Mouse (Mus musculus): ENCODE data around the gene Taar4.

Taar4 gene

DNA sequence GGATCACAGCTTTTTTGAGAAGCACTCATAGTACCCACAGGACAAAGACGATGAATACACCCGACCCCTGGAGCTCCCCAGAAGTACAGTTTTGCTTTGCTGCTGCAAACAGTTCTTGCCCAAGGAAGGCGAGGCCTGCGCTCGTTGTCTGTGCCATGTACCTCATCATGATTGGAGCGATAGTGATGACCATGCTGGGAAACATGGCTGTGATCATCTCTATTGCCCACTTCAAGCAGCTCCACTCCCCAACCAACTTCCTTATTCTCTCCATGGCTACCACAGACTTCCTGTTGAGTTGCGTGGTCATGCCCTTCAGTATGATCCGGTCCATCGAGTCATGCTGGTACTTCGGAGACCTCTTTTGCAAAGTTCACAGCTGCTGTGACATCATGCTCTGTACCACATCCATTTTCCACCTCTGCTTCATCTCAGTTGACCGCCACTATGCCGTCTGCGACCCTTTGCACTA is at the start of gene Taar4:
Gene Taar4 (plus strand): TSS at position 51 of the 472 bp plus-strand sequence.
- DNase-seq (ENCODE audit: low spot score): no peak

DNA sequence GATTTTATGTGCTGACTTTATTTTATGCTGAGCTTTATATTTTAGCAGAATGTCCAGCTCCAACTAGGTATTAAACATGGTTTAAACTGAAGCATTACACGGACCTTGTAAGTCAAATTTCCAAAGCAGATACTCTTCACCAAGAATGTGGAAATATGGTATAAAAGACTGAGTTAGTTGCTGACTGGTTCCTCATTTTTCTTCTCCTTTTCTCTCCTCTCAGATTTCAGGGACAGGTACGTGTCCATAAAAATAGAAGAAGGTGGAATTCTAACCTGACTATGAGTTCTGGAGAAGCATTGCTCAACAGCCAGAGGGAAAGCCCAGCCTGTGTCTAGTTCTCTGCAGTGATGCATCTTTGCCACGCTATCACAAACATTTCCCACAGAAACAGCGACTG is 40.2 kb upstream of the Taar4 start, which contains the start of gene Taar1:
Gene Taar1 (plus strand): TSS at position 301 of the 400 bp plus-strand sequence.
- no peak for DNase-seq (ENCODE audit: low spot score)

DNA sequence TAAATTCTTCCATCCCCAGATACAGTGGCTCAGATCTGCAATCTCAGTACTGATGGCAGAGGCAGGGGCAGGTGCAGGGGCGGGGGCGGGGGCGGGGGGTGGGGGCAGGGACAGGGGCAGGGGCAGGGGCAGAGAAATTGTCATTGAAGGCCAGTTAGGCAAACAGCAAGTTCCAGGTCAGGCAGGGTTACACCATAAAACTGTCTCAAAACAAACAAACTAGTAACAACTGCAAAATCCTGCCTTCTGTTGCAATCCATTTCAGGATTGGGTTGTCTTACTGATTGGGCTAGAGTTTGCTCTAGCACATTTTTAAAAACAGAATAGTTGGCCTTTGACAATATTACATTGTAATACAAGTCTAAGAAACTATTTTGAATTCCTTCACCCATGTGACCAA is 37.8 kb upstream of the Taar4 start:
- DNase-seq (ENCODE audit: low spot score): no peak

DNA sequence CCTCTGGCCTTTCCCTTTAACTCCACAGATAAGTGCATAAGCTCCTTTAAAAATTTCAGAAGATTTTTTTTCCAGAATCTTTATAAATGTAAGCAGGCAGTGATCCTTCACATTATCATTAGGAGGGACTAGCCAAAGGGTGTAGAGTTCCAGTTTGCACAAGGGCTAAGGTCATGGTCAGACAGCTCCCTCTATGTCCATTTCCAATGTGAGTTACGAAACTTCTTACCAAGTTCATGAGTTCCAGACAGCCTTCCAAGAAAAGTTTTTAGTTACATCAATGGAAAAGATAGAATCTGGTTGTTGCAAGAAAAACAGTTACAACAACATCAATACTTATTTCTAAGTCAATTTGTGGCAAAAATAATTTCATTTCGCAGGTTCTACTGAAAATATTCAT is 36.4 kb upstream of the Taar4 start:
- no peak for DNase-seq (ENCODE audit: low spot score)

DNA sequence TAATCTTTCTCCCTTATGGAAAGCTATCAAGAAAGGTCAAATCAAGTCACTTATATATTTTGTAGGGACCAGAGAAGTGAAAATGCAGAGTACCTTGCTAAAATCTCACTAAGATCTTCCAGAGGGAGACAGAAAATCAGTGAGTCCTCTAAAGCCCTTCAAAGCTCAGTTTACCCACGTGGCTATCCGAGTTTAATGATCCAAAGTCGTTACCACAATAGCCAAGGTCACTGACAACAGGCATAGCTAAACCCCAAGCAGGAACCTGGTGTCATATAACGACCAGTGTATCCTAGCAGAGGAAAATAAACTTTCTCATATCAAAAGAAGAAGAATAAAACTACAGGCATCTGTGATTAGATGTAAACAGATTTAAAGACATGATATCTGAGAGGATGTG is 22.7 kb upstream of the Taar4 start:
- no peak for DNase-seq (ENCODE audit: low spot score)

DNA sequence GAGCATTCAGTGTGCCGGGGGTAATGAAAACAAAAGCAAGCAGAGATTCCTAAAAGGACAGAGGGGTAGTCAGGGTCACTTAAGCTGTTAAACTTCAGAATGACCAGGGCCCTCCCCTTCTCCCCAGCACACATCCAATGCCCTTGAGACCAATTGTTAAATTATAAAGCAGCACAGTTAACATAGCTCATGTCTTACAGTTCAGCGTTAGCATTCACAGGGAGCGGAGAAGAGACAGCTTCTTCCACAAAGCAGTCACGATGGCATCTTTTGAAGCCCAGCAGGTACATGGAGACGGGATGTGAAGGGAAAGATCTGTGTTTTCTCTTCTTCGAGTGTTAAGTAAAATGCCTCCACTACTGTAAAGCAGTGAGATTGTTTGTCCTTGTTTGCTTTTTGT is 22.0 kb upstream of the Taar4 start, which contains the start of gene Taar2:
Gene Taar2 (plus strand): TSS at position 261 of the 400 bp plus-strand sequence.
- DNase-seq (ENCODE audit: low spot score): no peak

DNA sequence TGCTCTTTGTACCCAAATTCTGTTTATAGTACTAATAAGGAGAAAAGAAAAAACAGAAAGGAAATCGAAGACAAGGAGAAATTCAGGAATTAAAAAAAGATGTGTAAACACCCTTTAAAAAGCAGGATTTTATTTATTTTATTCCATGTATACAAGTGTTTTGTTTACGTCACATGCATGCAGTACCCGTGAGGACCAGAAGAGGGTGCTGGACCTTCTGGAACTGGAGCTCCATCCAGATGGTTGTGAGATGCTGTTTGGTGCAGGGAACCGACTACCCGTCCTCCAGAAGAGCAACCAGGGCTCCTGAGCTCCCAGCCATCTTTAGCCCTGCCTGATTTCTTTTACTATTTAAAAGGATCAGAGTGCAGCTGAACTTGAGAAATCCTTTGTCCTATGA is 17.8 kb upstream of the Taar4 start:
- DNase-seq (ENCODE audit: low spot score): peak; percentile 24

DNA sequence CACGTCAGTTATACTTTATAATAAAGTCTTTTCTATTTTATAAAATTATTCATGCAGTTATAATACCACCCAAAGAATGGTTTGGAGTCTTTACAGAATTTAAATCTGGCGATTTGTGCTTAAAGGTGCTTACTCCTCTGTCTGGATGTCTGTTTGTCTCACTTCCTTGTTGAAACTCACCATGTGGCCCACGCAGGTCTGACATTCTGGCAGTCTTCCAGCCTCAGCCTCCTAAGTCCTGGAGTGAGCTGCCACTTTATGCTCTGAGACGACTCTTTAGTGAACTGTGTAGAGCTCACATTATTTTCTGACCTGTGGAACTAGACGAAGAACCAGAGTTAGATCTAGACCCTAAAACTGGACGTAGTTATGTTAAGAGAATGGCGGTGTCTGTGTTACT is 12.3 kb upstream of the Taar4 start:
- DNase-seq (ENCODE audit: low spot score): no peak

DNA sequence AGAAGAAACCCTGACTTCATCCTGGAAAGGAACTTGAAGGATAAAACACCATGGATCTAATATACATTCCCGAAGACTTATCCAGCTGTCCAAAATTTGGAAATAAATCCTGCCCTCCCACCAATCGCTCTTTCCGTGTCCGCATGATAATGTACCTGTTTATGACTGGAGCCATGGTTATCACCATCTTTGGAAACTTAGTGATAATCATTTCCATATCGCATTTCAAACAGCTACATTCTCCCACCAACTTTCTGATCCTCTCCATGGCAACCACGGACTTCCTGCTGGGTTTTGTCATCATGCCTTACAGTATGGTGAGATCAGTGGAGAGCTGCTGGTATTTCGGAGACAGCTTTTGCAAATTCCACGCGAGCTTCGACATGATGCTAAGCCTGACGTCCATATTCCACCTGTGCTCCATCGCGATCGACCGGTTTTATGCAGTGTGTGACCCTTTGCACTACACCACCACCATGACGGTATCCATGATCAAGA is 10.7 kb upstream of the Taar4 start, which contains the start of gene Taar3:
Gene Taar3 (plus strand): TSS at position 51 of the 498 bp plus-strand sequence.
- no peak for DNase-seq (ENCODE audit: low spot score)

DNA sequence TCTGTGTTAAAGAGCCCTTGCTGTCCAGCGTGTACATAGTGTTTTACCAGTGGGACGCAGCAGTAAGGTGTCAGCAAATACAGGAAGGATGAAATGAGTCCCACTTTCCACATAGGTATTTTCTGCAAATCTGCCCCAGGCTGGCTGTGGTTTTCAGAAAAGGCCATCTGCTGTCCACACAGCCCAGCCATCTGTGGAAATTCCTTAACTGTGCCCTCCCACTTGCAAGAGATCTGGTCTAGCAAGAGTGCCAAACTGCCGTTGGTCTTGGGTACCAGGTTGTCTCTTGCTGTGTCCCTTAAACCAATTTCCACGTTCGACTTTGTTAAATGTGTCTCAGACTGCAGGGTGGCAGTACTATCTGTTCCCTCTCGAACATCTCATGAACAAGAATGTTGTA is 8.6 kb upstream of the Taar4 start:
- no peak for DNase-seq (ENCODE audit: low spot score)

DNA sequence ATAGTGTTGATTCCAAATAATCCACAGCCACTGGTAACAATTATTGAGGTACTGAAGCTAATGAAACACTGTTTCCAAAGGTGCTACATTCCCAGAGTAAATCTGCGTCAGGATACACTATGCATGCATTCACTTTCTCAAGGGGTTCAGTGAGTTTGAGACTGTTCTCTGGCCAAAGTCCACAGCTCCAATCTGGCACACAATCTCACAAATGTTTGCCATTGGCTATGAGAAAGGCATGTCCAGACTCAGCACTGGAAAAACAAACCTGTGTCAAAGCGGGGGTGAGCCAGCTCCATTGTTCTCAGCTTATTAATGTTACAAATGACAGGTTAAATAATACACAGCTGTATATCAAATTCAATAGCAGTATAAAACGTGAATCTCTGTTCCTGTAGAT is 1.2 kb upstream of the Taar4 start:
- no peak for DNase-seq (ENCODE audit: low spot score)

DNA sequence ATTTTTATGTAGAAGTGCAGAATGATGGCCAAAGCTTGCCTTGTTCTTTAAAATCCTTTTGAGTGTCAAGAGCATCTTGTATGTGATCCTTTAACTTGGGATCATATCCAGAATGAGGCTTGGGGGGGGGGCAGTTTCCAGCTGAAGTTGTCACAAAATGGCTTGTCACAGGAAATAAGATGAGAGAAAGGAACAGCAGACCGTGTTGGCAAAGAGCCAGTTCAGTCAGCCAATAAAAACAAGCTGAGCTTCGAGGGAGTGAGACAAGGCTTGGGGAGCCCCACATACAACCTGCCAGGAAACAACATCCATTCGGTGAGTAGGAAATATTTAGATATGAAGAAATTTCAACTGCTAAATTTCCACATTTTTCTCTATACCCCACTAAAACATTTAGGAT is 3.1 kb downstream of the Taar4 start:
- no peak for DNase-seq (ENCODE audit: low spot score)

DNA sequence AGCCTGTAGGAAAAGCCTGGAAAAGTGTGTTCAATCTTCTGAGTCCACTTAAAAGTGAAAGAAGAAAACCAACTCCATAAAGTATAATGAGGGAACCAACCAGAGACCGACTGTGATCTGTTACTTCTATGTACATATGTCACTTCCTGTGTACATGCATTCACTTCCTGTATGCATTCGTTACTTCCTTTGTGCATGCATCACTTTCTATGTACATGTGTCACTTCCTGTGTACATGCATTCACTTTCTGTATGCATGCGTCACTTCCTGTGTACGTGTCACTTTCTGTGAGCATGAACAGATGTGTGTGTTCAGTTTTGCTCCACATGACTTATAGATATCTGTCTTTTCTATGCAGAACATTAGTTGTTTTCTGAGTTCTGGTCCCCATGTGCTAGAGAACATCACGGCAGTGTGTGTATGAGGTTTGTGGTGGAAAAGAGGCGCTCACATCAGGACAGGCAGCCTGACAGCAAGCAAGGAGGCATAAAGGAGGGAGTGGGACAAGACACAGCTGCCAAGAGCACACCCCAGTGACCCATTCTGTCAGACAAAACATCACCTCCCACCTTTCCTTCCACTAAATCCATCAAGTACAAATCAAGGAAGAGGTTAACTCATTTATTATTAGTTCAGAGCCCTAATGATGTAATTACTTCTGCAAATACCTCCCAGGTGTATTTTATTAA is 4.8 kb downstream of the Taar4 start:
- DNase-seq (ENCODE audit: low spot score): no peak

DNA sequence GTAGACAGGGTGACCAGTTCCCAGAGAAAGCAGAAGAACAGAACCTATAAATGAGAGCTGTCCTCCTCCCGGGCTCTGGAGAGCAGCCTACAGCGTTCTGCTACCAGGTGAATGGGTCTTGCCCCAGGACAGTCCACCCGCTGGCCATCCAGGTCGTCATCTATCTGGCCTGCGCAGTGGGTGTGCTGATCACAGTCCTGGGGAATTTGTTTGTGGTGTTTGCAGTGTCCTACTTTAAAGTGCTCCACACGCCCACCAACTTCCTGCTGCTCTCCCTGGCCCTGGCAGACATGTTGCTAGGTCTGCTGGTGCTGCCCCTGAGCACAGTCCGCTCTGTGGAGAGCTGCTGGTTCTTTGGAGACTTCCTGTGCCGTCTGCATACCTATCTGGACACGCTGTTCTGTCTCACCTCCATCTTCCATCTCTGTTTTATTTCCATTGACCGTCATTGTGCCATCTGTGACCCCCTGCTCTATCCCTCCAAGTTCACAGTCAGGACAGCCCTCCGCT is 10.4 kb downstream of the Taar4 start, which contains the start of gene Taar5:
Gene Taar5 (plus strand): TSS at position 51 of the 510 bp plus-strand sequence.
- DNase-seq (ENCODE audit: low spot score): no peak

DNA sequence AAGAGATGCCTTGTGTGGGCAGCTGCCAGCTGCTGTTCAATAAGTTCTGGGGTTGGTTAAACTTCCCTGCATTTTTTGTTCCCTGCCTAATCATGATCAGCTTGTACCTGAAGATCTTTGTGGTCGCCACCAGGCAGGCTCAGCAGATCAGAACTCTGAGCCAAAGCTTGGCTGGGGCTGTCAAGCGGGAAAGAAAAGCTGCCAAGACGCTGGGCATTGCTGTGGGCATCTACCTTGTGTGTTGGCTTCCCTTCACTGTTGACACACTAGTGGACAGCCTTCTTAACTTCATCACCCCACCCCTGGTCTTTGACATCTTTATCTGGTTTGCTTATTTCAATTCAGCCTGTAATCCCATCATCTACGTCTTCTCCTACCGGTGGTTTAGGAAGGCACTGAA is 11.0 kb downstream of the Taar4 start:
- no peak for DNase-seq (ENCODE audit: low spot score)

DNA sequence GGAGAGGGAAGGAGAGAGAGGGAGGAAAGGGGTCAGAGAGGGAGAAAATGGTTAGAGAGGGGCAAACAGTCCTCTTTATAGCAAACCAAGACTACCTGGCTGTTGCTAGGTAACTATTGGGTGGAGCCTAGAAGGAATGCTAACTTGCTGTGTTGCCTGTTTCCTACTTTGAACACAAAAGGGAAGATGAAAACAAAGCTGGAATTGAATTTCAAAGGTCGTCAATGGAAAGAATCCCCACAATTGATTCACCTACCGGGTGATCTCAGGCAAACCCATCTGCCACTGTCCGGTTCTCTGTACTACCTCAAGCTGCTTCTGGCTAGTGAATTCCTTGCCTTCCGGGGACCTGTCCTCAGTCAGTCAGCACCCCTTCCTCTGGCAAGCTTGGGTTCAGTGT is 17.7 kb downstream of the Taar4 start:
- no peak for DNase-seq (ENCODE audit: low spot score)

DNA sequence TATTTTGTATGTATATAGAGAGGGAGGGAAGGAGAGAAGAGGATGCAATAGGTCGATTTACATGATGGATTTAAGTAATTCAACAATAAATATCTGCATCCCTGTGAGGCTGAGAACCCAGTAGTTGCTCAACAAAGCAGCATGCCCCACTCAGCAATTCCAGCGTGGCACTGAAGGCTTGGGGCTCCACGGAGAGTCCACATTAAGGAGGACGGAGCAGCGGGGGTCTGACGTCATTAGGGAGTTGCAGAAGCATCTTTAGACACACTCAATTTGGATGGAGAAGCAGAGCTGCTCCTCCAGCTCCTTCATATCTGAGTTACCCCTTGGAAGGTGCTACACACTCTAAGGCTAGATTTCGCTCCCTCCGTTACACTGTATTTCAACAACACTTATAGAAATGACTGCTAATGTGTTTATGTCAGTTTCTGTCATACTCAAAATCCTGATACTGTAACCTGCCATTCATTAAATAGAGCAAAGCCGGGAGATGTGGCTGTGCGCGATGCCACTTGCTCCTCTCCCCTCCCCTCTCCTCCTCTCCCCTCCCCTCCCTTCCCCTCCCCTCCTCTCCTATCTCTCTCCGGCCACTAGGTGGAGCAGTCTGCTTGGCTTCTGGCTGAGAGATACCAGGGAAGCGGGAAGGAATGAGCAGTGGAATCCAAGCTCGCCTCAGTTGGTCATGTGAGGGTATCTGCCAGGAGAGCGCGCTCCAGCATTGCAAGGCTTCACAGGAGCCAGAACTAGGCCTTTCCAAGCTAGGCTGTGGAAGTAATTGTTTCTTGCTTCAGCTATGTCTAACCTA is 18.8 kb downstream of the Taar4 start:
- DNase-seq (ENCODE audit: low spot score): peak; percentile 89

DNA sequence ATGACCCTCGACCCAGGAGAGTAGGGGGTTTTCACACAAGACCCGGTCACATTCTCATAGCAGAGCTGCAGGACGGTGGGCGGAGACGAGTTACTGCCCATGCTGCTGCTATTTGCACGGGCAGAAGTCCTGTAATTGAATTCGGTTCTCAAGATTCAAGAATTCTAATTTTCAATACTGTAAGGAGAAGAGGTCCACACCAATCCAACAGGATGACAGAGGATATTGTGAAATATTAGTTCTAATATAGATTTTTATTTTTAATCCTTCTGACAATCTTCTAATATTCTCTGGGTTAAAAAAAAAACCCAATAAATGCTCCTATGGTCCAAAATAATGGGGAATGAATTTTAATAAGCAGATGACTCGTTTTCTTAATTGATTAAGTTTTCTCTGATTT is 25.3 kb downstream of the Taar4 start, which contains the start of gene Taar6:
Gene Taar6 (minus strand): TSS at position 101 of the 400 bp plus-strand sequence.
- no peak for DNase-seq (ENCODE audit: low spot score)

DNA sequence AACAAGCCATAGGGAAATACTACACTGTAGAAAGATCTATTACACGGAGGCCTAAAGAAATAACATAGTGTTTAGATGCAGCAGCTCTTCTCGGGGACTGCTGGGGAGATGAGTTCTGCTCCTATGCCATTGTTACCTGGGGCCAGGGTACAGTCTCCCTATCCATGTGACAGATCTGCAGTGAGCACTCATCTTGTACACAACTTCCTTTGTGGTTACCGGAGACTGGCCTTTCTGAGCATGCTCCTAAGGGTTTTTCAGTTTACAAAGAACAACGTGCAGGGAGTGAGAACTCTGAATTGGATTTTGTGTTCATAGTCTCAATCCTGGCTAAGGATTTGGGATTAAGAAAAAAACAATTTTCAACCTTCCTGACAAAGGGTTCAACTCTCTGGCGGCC is 26.1 kb downstream of the Taar4 start:
- no peak for DNase-seq (ENCODE audit: low spot score)

DNA sequence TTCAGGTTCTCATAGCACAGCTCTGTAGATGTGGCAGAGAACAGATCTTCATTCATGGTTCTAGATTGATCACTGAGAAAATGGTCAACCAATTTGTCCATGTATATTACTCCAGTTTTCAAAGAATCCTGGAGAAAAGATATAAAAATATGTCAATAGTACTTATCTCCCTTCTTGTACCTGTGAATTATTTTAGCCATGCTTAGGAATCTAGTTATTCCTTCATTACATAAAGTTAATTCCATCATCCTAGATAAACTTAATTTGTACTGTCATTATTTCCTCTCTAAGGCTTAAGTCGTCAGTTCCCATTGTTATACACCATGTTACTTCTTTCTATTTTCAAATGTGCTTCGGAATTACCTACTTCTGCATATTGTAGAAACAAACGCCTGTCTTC is 33.1 kb downstream of the Taar4 start, which contains the start of gene Taar7a:
Gene Taar7a (minus strand): TSS at position 101 of the 400 bp plus-strand sequence.
- no peak for DNase-seq (ENCODE audit: low spot score)

DNA sequence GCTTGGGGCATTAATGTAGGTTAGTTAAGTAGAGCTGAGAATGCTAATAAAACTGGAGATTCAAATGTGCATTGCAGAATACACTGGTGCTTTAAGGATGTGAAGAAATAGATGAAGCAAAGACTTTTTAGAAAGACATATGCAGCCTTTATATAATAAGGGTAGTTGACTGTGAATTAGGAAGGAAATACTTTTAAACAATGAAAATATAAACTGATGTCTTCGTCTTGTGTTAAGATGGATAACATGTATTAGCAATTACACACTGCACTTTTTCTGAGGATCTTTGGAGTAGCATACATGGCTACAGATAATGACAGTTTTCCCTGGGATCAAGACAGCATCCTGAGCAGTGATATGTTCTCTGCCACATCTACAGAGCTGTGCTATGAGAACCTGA is 39.3 kb downstream of the Taar4 start, which contains the start of gene Taar7b:
Gene Taar7b (plus strand): TSS at position 301 of the 400 bp plus-strand sequence.
- DNase-seq (ENCODE audit: low spot score): no peak

DNA sequence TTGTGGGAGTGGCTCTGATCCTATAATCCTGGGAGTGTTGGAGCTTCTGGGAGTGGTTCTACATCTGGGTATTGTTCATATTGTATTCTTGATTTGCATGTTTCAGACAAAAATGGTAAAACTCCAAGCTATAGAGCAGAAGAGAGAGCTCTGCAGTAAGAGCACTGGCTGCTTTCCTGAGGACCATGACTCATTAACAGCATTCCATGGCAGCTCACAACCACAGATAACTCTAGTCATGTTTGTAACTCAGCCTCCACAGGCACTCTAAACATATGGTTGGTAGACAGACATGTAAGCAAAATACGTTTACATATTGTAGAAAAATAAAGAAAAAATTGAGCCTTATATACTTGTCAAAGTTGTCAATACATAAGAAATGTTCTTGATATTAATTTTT is 46.1 kb downstream of the Taar4 start:
- no peak for DNase-seq (ENCODE audit: low spot score)
